Mouse (Mus musculus) hindbrain, embryonic 15.5 days (tissue): ENCODE measurements around the gene Dnajc2. TPM values are rescaled to one million over a fixed set of nuclear protein-coding genes. Genes with fewer than 3 reads are reported as not detected.

Experiments used
- ATAC-seq: fragments of 200-750 bp; cut with Nextera tagmentation; 2 replicates; pipeline ENCODE4 v1.8.0; 2017; ENCODE audit warnings: low read depth, moderate number of reproducible peaks, moderate TSS enrichment; ENCODE audit not compliant: low FRiP score
- H3K27ac ChIP-seq: fragments of 300-500 bp; sonication (generic); replicated peaks from 2 replicates; pipeline ENCODE4 v1.5.1; 2015; ENCODE audit warnings: mild to moderate bottlenecking, inconsistent platforms
- H3K27me3 ChIP-seq: fragments of 300-500 bp; sonication (generic); 2 replicates; pipeline ENCODE4 v1.6.1; 2015; ENCODE audit warnings: control low read depth, inconsistent platforms
- H3K36me3 ChIP-seq: fragments of 300-500 bp; sonication (generic); 2 replicates; pipeline ENCODE4 v1.6.1; 2015; ENCODE audit warnings: control low read depth, inconsistent platforms
- H3K4me1 ChIP-seq: fragments of 300-500 bp; sonication (generic); replicated peaks from 2 replicates; pipeline ENCODE4 v1.6.1; 2015; ENCODE audit warnings: control low read depth, inconsistent platforms
- H3K4me2 ChIP-seq: fragments of 300-500 bp; sonication (generic); 2 replicates; pipeline ENCODE4 v1.6.1; 2015; ENCODE audit warnings: moderate library complexity, mild to moderate bottlenecking, inconsistent platforms
- H3K4me3 ChIP-seq: fragments of 300-500 bp; sonication (generic); 2 replicates; pipeline ENCODE4 v1.5.1; 2015; ENCODE audit warnings: mild to moderate bottlenecking, inconsistent platforms
- H3K9ac ChIP-seq: fragments of 300-500 bp; sonication (generic); 2 replicates; pipeline ENCODE4 v1.6.1; 2015; ENCODE audit warnings: inconsistent platforms
- H3K9me3 ChIP-seq: fragments of 300-500 bp; sonication (generic); 2 replicates; pipeline ENCODE4 v1.6.1; 2016; ENCODE audit warnings: control low read depth, inconsistent platforms
- WGBS: fragments of 180-500 bp; shearing (Covaris S2); methylation state at CpG from one replicate; pipeline ENCODE4 v1.1.7; 2015; 5-methylcytosine and 5-hydroxymethylcytosine counted together
- polyA plus RNA-seq: library from polyadenylated mRNA; unstranded; fragments of >200 nt; fragmentation: Nextera tagmentation; extraction: Ambion mirVana; gene quantifications from 2 replicates; pipeline ENCODE4 v1.2.1, GENCODE M21; 2015

Gene Dnajc2
- 64.1 and 69.9 TPM in 2 replicates for polyA plus RNA-seq

- Histone ChIP-seq H3K36me3 (peaks cover 36% of the 10 kb centered on the region), H3K27ac (peak within 1 kb of the TSS; percentile 83), H3K4me2 (peak within 1 kb of the TSS; percentile 93), H3K4me3 (peak within 1 kb of the TSS; percentile 91), H3K4me1 (peaks cover 37% of the 10 kb centered on the region), H3K9ac (peak within 1 kb of the TSS; percentile 77), H3K27me3 (no peaks in the 10 kb centered on the region), H3K9me3 (no peaks in the 10 kb centered on the region)
- 0% methylated on average over 32 of the region's 37 CpGs for WGBS
- ATAC-seq: peak; percentile 96
Measured at GRCm38 (mm10) chr5:21785053-21785452, at the start of gene Dnajc2, which contains the start of gene Psmc2. TSS of gene Dnajc2 (minus strand) at chr5:21785251. TSS of gene Psmc2 (plus strand) at chr5:21785283.

GRCm38 (mm10) chr5:21831761-21832160, 46.7 kb upstream of the Dnajc2 start:
- 78% methylated on average over 3 of the region's 3 CpGs for WGBS
- H3K9ac ChIP-seq: no peak overlapping the region
- H3K4me3 ChIP-seq: no peak overlapping the region
- H3K4me2 ChIP-seq: no peak overlapping the region
- ATAC-seq: no peak
- no peaks in the 10 kb centered on the region for H3K4me1 ChIP-seq
- no peaks in the 10 kb centered on the region for H3K36me3 ChIP-seq
- no peaks in the 10 kb centered on the region for H3K27me3 ChIP-seq
- no peak overlapping the region for H3K27ac ChIP-seq
- H3K9me3 ChIP-seq: no peaks in the 10 kb centered on the region

GRCm38 (mm10) chr5:21828855-21829254, 43.8 kb upstream of the Dnajc2 start:
- Histone ChIP-seq H3K4me1 (no peaks in the 10 kb centered on the region), H3K4me2 (no peak overlapping the region), H3K36me3 (no peaks in the 10 kb centered on the region), H3K4me3 (no peak overlapping the region), H3K27ac (no peak overlapping the region), H3K27me3 (no peaks in the 10 kb centered on the region), H3K9me3 (no peaks in the 10 kb centered on the region), H3K9ac (no peak overlapping the region)
- WGBS: 65% methylated on average over 4 of the region's 4 CpGs
- ATAC-seq: no peak

- ATAC-seq: no peak
- H3K4me1 ChIP-seq: no peaks in the 10 kb centered on the region
- H3K27ac ChIP-seq: no peak overlapping the region
- H3K9ac ChIP-seq: no peak overlapping the region
- H3K4me2 ChIP-seq: no peak overlapping the region
- no peaks in the 10 kb centered on the region for H3K36me3 ChIP-seq
- no peaks in the 10 kb centered on the region for H3K9me3 ChIP-seq
- no peak overlapping the region for H3K4me3 ChIP-seq
- 26% methylated on average over 6 of the region's 6 CpGs for WGBS
- no peaks in the 10 kb centered on the region for H3K27me3 ChIP-seq
Measured at GRCm38 (mm10) chr5:21827643-21828042, 42.6 kb upstream of the Dnajc2 start.

GRCm38 (mm10) chr5:21826370-21826769, 41.3 kb upstream of the Dnajc2 start:
- ATAC-seq: no peak
- Histone ChIP-seq H3K27me3 (no peaks in the 10 kb centered on the region), H3K4me2 (no peak overlapping the region), H3K27ac (no peak overlapping the region), H3K9me3 (no peaks in the 10 kb centered on the region), H3K4me1 (no peaks in the 10 kb centered on the region), H3K9ac (no peak overlapping the region), H3K4me3 (no peak overlapping the region), H3K36me3 (no peaks in the 10 kb centered on the region)
- WGBS: 20% methylated on average over 7 of the region's 7 CpGs

- Histone ChIP-seq H3K4me2 (no peak overlapping the region), H3K27me3 (no peaks in the 10 kb centered on the region), H3K36me3 (no peaks in the 10 kb centered on the region), H3K27ac (no peak overlapping the region), H3K4me3 (no peak overlapping the region), H3K9me3 (no peaks in the 10 kb centered on the region), H3K9ac (no peak overlapping the region), H3K4me1 (no peaks in the 10 kb centered on the region)
- ATAC-seq: no peak
- 48% methylated on average over 1 of the region's 1 CpGs for WGBS
Measured at GRCm38 (mm10) chr5:21813994-21814393, 28.9 kb upstream of the Dnajc2 start.

GRCm38 (mm10) chr5:21810924-21811323, 25.9 kb upstream of the Dnajc2 start:
- H3K9me3 ChIP-seq: no peaks in the 10 kb centered on the region

GRCm38 (mm10) chr5:21804837-21805236, 19.8 kb upstream of the Dnajc2 start:
- H3K4me2 ChIP-seq: no peak overlapping the region
- H3K4me3 ChIP-seq: no peak overlapping the region
- H3K4me1 ChIP-seq: no peaks in the 10 kb centered on the region
- H3K27me3 ChIP-seq: no peaks in the 10 kb centered on the region
- H3K9ac ChIP-seq: no peak overlapping the region
- no peak overlapping the region for H3K27ac ChIP-seq
- H3K36me3 ChIP-seq: peaks cover 43% of the 10 kb centered on the region
- 89% methylated on average over 4 of the region's 4 CpGs for WGBS
- H3K9me3 ChIP-seq: no peaks in the 10 kb centered on the region
- ATAC-seq: no peak

More at GRCm38 (mm10) chr5:21810924-21811323, 25.9 kb upstream of the Dnajc2 start:
- Histone ChIP-seq H3K4me1 (no peaks in the 10 kb centered on the region), H3K27me3 (no peaks in the 10 kb centered on the region), H3K27ac (no peak overlapping the region), H3K4me2 (no peak overlapping the region), H3K4me3 (no peak overlapping the region), H3K36me3 (no peaks in the 10 kb centered on the region), H3K9ac (no peak overlapping the region)
- WGBS: 83% methylated on average over 10 of the region's 10 CpGs
- no peak for ATAC-seq

GRCm38 (mm10) chr5:21803691-21804188, 18.7 kb upstream of the Dnajc2 start:
- H3K36me3 ChIP-seq: peaks cover 53% of the 10 kb centered on the region
- 86% methylated on average over 12 of the region's 12 CpGs for WGBS
- H3K27me3 ChIP-seq: no peaks in the 10 kb centered on the region
- H3K4me2 ChIP-seq: no peak overlapping the region
- H3K27ac ChIP-seq: no peak overlapping the region
- no peaks in the 10 kb centered on the region for H3K9me3 ChIP-seq
- no peak for ATAC-seq
- no peaks in the 10 kb centered on the region for H3K4me1 ChIP-seq
- no peak overlapping the region for H3K9ac ChIP-seq
- H3K4me3 ChIP-seq: no peak overlapping the region

- H3K4me1 ChIP-seq: no peaks in the 10 kb centered on the region
- H3K27me3 ChIP-seq: no peaks in the 10 kb centered on the region
- 90% methylated on average over 9 of the region's 9 CpGs for WGBS
- H3K9ac ChIP-seq: no peak overlapping the region
- H3K9me3 ChIP-seq: no peaks in the 10 kb centered on the region
- no peak overlapping the region for H3K4me3 ChIP-seq
- peaks cover 58% of the 10 kb centered on the region for H3K36me3 ChIP-seq
- no peak for ATAC-seq
- H3K4me2 ChIP-seq: no peak overlapping the region
- no peak overlapping the region for H3K27ac ChIP-seq
Measured at GRCm38 (mm10) chr5:21802907-21803306, 17.9 kb upstream of the Dnajc2 start.

GRCm38 (mm10) chr5:21792166-21792565, 7.1 kb upstream of the Dnajc2 start:
- no peak overlapping the region for H3K27ac ChIP-seq
- H3K4me1 ChIP-seq: peaks cover 24% of the 10 kb centered on the region
- H3K9me3 ChIP-seq: no peaks in the 10 kb centered on the region
- H3K9ac ChIP-seq: no peak overlapping the region
- ATAC-seq: no peak
- no peaks in the 10 kb centered on the region for H3K27me3 ChIP-seq
- peaks cover 26% of the 10 kb centered on the region for H3K36me3 ChIP-seq
- H3K4me3 ChIP-seq: no peak overlapping the region
- H3K4me2 ChIP-seq: no peak overlapping the region

GRCm38 (mm10) chr5:21789061-21789460, 4.0 kb upstream of the Dnajc2 start:
- Histone ChIP-seq H3K27me3 (no peaks in the 10 kb centered on the region), H3K27ac (no peak overlapping the region), H3K9ac (no peak overlapping the region), H3K9me3 (no peaks in the 10 kb centered on the region), H3K36me3 (peaks cover 9% of the 10 kb centered on the region), H3K4me3 (no peak overlapping the region), H3K4me2 (no peak overlapping the region), H3K4me1 (peaks cover 35% of the 10 kb centered on the region)
- 63% methylated on average over 5 of the region's 5 CpGs for WGBS
- ATAC-seq: no peak
